Mouse (Mus musculus): ENCODE results near the gene Mettl13. TPM values are rescaled to one million over a fixed set of nuclear protein-coding genes. Genes with fewer than 3 reads are reported as not detected.

The Mettl13 gene
- polyA plus RNA-seq, 1 experiment: 15.0 TPM

DNA sequence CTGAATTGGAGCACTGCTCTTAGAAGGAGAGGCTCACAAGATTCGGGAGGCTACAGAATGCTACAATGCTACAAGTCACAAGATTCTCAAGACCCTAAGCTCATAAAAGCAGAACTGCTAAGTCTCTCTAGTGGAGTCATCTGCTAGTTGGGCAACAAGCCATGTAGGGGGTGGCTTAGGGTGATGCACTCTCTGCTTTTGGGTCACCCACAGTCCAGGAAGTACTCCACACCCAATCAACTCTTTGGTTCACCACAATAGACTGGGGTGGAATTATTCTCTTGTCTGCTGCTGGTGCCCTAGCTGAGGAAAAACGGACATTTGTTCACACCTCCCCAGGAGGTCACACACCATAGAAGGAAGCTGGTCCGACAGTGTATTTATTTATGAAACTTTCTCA lies 16.6 kb upstream of the Mettl13 start:
- H3K4me3 ChIP-seq (ENCODE audit: low read depth, low read length): no peak overlapping the region
- no peaks in the 10 kb centered on the region for H3K9me3 ChIP-seq (replicated peaks; ENCODE audit: control insufficient read depth, insufficient read depth, low read length, poor library complexity, severe bottlenecking)
- no peak overlapping the region for H3K9ac ChIP-seq (ENCODE audit: low read depth, poor library complexity, severe bottlenecking)
- TF ChIP-seq POLR2A (IDR thresholded peaks at IDR 0.05; ENCODE audit: insufficient read depth, low read length) (no peak), CTCF (IDR thresholded peaks at IDR 0.05; ENCODE audit: low read depth, low read length) (no peak), EP300 (IDR thresholded peaks at IDR 0.05; ENCODE audit: insufficient read depth, low read depth, low read length) (no peak)
- no peaks in the 10 kb centered on the region for H3K4me1 ChIP-seq (ENCODE audit: control insufficient read depth, insufficient read depth, low read length)
- no peak overlapping the region for H3K27ac ChIP-seq (ENCODE audit: insufficient read depth, low read length)
- H3K27me3 ChIP-seq (ENCODE audit: control insufficient read depth, insufficient read depth, low read length, poor library complexity, severe bottlenecking): no peaks in the 10 kb centered on the region; the same call in 1 of the 2 replicates
- no peaks in the 10 kb centered on the region for H3K36me3 ChIP-seq (ENCODE audit: control insufficient read depth, insufficient read depth, low read length, poor library complexity, severe bottlenecking)

- Histone ChIP-seq H3K27ac (ENCODE audit: insufficient read depth, low read length) (no peak overlapping the region), H3K9ac (ENCODE audit: low read depth, poor library complexity, severe bottlenecking) (no peak overlapping the region), H3K4me1 (ENCODE audit: control insufficient read depth, insufficient read depth, low read length) (no peaks in the 10 kb centered on the region), H3K4me3 (ENCODE audit: low read depth, low read length) (no peak overlapping the region), H3K9me3 (replicated peaks; ENCODE audit: control insufficient read depth, insufficient read depth, low read length, poor library complexity, severe bottlenecking) (no peaks in the 10 kb centered on the region), H3K36me3 (ENCODE audit: control insufficient read depth, insufficient read depth, low read length, poor library complexity, severe bottlenecking) (no peaks in the 10 kb centered on the region), H3K27me3 (ENCODE audit: control insufficient read depth, insufficient read depth, low read length, poor library complexity, severe bottlenecking) (no peaks in the 10 kb centered on the region; the same call in 1 of the 2 replicates)
- TF ChIP-seq POLR2A (IDR thresholded peaks at IDR 0.05; ENCODE audit: insufficient read depth, low read length) (no peak), EP300 (IDR thresholded peaks at IDR 0.05; ENCODE audit: insufficient read depth, low read depth, low read length) (no peak), CTCF (IDR thresholded peaks at IDR 0.05; ENCODE audit: low read depth, low read length) (no peak)
These were observed 14.9 kb upstream of the Mettl13 start for GRCm38 (mm10) chr1:162563236-162563635.

DNA sequence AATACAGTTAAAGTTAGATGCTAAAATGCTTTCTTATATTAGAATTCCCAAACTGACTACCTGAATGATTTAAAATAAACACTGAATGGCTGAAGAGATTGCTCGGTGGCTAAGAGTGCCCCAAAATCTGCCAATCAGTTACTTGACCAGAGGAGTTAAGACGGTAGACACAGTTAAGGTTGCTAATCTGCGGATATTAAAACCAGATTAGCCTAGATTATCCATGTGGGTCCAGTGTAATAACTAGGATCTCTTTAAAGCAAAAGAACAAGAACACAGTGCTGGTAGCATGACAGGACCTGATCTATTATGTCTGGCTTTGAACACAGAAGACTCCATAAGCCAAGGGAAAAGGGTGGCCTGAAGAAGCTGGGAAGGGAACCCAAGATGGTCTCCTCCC lies 5.8 kb upstream of the Mettl13 start:
- no peak overlapping the region for H3K27ac ChIP-seq (ENCODE audit: insufficient read depth, low read length)
- H3K27me3 ChIP-seq (ENCODE audit: control insufficient read depth, insufficient read depth, low read length, poor library complexity, severe bottlenecking): no peaks in the 10 kb centered on the region
- no peak overlapping the region for H3K4me3 ChIP-seq (ENCODE audit: low read depth, low read length)
- no peaks in the 10 kb centered on the region for H3K36me3 ChIP-seq (ENCODE audit: control insufficient read depth, insufficient read depth, low read length, poor library complexity, severe bottlenecking)
- H3K9ac ChIP-seq (ENCODE audit: low read depth, poor library complexity, severe bottlenecking): no peak overlapping the region
- no peak for TF ChIP-seq POLR2A (IDR thresholded peaks at IDR 0.05; ENCODE audit: insufficient read depth, low read length)
- no peak for TF ChIP-seq CTCF (IDR thresholded peaks at IDR 0.05; ENCODE audit: low read depth, low read length)
- no peak for TF ChIP-seq EP300 (IDR thresholded peaks at IDR 0.05; ENCODE audit: insufficient read depth, low read depth, low read length)
- H3K4me1 ChIP-seq (ENCODE audit: control insufficient read depth, insufficient read depth, low read length): no peaks in the 10 kb centered on the region
- no peaks in the 10 kb centered on the region for H3K9me3 ChIP-seq (replicated peaks; ENCODE audit: control insufficient read depth, insufficient read depth, low read length, poor library complexity, severe bottlenecking)

- Histone ChIP-seq H3K4me3 (ENCODE audit: low read depth, low read length) (no peak overlapping the region), H3K27me3 (ENCODE audit: control insufficient read depth, insufficient read depth, low read length, poor library complexity, severe bottlenecking) (no peaks in the 10 kb centered on the region)
- TF ChIP-seq POLR2A (IDR thresholded peaks at IDR 0.05; ENCODE audit: insufficient read depth, low read length): no peak
These were observed 4.6 kb upstream of the Mettl13 start for GRCm38 (mm10) chr1:162552956-162553355.

DNA sequence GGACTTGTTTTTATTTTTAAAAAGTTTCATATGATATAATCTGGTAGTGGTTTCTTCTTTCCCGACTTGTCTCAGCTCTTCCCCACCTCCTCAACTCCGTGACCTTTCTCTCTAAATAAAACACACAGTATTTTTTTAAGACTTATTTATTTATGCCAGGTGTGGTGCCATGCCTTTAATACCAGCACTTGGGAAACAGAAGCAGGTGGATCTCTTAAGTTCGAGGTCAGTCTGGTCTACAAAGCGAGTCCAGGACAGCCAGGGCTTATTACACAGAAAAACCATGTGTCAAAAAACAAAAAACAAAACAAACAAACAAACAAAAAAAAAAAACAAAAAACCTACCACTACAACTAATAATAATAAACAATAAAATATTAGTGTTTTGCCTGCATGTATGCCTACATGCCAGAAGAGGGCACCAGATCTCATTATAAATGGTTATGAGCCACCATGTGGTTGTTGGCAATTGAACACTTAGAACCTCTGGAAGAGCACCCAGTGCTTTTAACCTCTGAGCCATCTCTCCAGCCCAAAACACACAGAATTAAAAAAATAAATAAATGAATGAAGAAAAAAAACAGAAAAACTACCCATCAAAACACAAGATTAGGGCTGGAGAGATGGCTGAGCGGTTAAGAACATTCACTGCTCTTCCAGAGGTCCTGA lies 1.4 kb upstream of the Mettl13 start:
- TF ChIP-seq POLR2A (IDR thresholded peaks at IDR 0.05; ENCODE audit: insufficient read depth, low read length) (no peak), CTCF (IDR thresholded peaks at IDR 0.05; ENCODE audit: low read depth, low read length) (no peak), EP300 (IDR thresholded peaks at IDR 0.05; ENCODE audit: insufficient read depth, low read depth, low read length) (no peak)

More at GRCm38 (mm10) chr1:162552956-162553355, 4.6 kb upstream of the Mettl13 start:
- Histone ChIP-seq H3K27ac (ENCODE audit: insufficient read depth, low read length) (no peak overlapping the region), H3K9ac (ENCODE audit: low read depth, poor library complexity, severe bottlenecking) (no peak overlapping the region), H3K9me3 (replicated peaks; ENCODE audit: control insufficient read depth, insufficient read depth, low read length, poor library complexity, severe bottlenecking) (no peaks in the 10 kb centered on the region), H3K36me3 (ENCODE audit: control insufficient read depth, insufficient read depth, low read length, poor library complexity, severe bottlenecking) (no peaks in the 10 kb centered on the region), H3K4me1 (ENCODE audit: control insufficient read depth, insufficient read depth, low read length) (no peaks in the 10 kb centered on the region)

GRCm38 (mm10) chr1:162548917-162549613 lies 714 bp upstream of the Mettl13 start:
- Histone ChIP-seq H3K4me3 (ENCODE audit: low read depth, low read length) (no peak overlapping the region), H3K27ac (ENCODE audit: insufficient read depth, low read length) (no peak overlapping the region)
- TF ChIP-seq EP300 (IDR thresholded peaks at IDR 0.05; ENCODE audit: insufficient read depth, low read depth, low read length) (no peak), POLR2A (IDR thresholded peaks at IDR 0.05; ENCODE audit: insufficient read depth, low read length) (no peak), CTCF (IDR thresholded peaks at IDR 0.05; ENCODE audit: low read depth, low read length) (no peak)

More for the DNA sequence above, 1.4 kb upstream of the Mettl13 start:
- no peak overlapping the region for H3K27ac ChIP-seq (ENCODE audit: insufficient read depth, low read length)
- H3K4me1 ChIP-seq (ENCODE audit: control insufficient read depth, insufficient read depth, low read length): no peaks in the 10 kb centered on the region
- no peaks in the 10 kb centered on the region for H3K27me3 ChIP-seq (ENCODE audit: control insufficient read depth, insufficient read depth, low read length, poor library complexity, severe bottlenecking)
- H3K4me3 ChIP-seq (ENCODE audit: low read depth, low read length): no peak overlapping the region
- no peak overlapping the region for H3K9ac ChIP-seq (ENCODE audit: low read depth, poor library complexity, severe bottlenecking)
- 0 out of 2 replicates have a peak, but pooled peaks cover 2% of the 10 kb centered on the region for H3K36me3 ChIP-seq (ENCODE audit: control insufficient read depth, insufficient read depth, low read length, poor library complexity, severe bottlenecking)
- H3K9me3 ChIP-seq (replicated peaks; ENCODE audit: control insufficient read depth, insufficient read depth, low read length, poor library complexity, severe bottlenecking): no peaks in the 10 kb centered on the region

More at GRCm38 (mm10) chr1:162548917-162549613, 714 bp upstream of the Mettl13 start:
- H3K4me1 ChIP-seq (ENCODE audit: control insufficient read depth, insufficient read depth, low read length): no peaks in the 10 kb centered on the region
- peaks cover 4% of the 10 kb centered on the region for H3K36me3 ChIP-seq (ENCODE audit: control insufficient read depth, insufficient read depth, low read length, poor library complexity, severe bottlenecking)
- no peaks in the 10 kb centered on the region for H3K9me3 ChIP-seq (replicated peaks; ENCODE audit: control insufficient read depth, insufficient read depth, low read length, poor library complexity, severe bottlenecking)
- H3K9ac ChIP-seq (ENCODE audit: low read depth, poor library complexity, severe bottlenecking): peak overlapping the region; percentile 51; the same call in 1 of the 2 replicates
- H3K27me3 ChIP-seq (ENCODE audit: control insufficient read depth, insufficient read depth, low read length, poor library complexity, severe bottlenecking): no peaks in the 10 kb centered on the region
